ENCODE assay signal across 11 mouse cellular contexts in the genomic region with DNA sequence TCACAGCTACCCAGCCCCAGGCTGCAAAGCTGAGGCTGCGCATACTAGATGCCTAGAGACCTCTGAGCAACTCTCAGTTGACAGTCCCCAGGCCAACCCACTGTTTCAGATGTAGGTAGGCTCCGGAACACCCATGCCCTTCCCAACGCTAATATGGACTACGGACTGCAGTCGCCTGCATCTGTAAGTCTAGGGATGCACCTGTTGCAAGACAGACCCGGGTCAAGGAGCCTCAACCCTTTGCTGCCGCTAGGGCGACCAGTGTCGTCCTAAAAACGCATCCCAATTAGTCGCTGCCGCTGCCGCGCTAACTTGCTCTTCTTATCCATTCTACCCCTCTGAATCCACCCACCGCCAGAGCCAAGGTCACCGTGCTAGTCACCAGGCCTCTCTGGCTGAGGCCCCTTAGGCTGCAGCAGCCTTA. TPM values are rescaled to one million over a fixed set of nuclear protein-coding genes. Genes with fewer than 3 reads are reported as not detected.
DNase-seq lines count a peak whose midpoint lies in the region; ATAC-seq lines count a peak whose summit lies in the region.
"Had no signal": no experiment of that assay in that cellular context is flagged by ENCODE, and none has a peak within 500 bp of the region (broad histone marks: within the 10 kb centered on the region; RNA-seq: fewer than 3 reads in every experiment).

No protein-coding gene starts in this region.

- 2% methylated on average over 16 of the region's 16 CpGs for WGBS in heart, embryonic 15.5 days
- WGBS in hindbrain, embryonic 14.5 days = 2% methylated on average over 16 of the region's 16 CpGs

- H3K9ac ChIP-seq in heart, embryonic 15.5 days = no peak overlapping the region
- no peak overlapping the region for H3K9ac ChIP-seq in hindbrain, embryonic 14.5 days

- no peak overlapping the region for H3K4me3 ChIP-seq in heart, embryonic 15.5 days
- H3K4me3 ChIP-seq in hindbrain, embryonic 14.5 days (replicated peaks; ENCODE audit: low read length) = peak overlapping the region; percentile 8; the same call in 1 of the 2 replicates

- no peak for DNase-seq in heart, postnatal 10 days
- peak; percentile 61 for DNase-seq in R1 (ENCODE audit: low read depth, low spot score)
- DNase-seq in hindbrain, embryonic 14.5 days (ENCODE audit: low spot score) = no peak
- peak; percentile 69 for DNase-seq in neural tube, embryonic 10.5 days (ENCODE audit: extremely low spot score, low spot score)
- DNase-seq in gastrocnemius, postnatal 14 days = no peak
- no peak for DNase-seq in frontal cortex, adult 2 months (ENCODE audit: extremely low spot score in 1 of 2, low spot score in 1 of 2)
- DNase-seq in kidney, postnatal 36 days = no peak
- DNase-seq: kidney, adult 11 months had no signal

- H3K27me3 ChIP-seq in heart, embryonic 15.5 days = peaks cover 85% of the 10 kb centered on the region
- peaks cover 97% of the 10 kb centered on the region for H3K27me3 ChIP-seq in hindbrain, embryonic 14.5 days (ENCODE audit: control insufficient read depth, insufficient read depth, low read length)

- no peak for ATAC-seq in heart, embryonic 15.5 days (replicated peaks; ENCODE audit: insufficient number of reproducible peaks, insufficient read depth, low FRiP score, low read depth)
- no peak; the same call in 1 of the 2 replicates for ATAC-seq in hindbrain, embryonic 14.5 days (ENCODE audit: low FRiP score)

- no peaks in the 10 kb centered on the region for H3K9me3 ChIP-seq in heart, embryonic 15.5 days (replicated peaks)
- H3K9me3 ChIP-seq in hindbrain, embryonic 14.5 days (ENCODE audit: control insufficient read depth, low read length) = no peaks in the 10 kb centered on the region

- peak overlapping the region; percentile 20 for H3K4me2 ChIP-seq in heart, embryonic 15.5 days
- H3K4me2 ChIP-seq in hindbrain, embryonic 14.5 days (replicated peaks) = peak overlapping the region; percentile 29

- H3K36me3 ChIP-seq in heart, embryonic 15.5 days = no peaks in the 10 kb centered on the region
- no peaks in the 10 kb centered on the region for H3K36me3 ChIP-seq in hindbrain, embryonic 14.5 days (replicated peaks; ENCODE audit: control insufficient read depth, insufficient read depth)

- intact Hi-C loops in heart, postnatal 10 days (cut with DNase I) = no loop called here
- intact Hi-C loops in gastrocnemius, postnatal 14 days (cut with DNase I; ENCODE audit: low total_unique reads) = no loop called here

- no peak overlapping the region for H3K27ac ChIP-seq in heart, embryonic 15.5 days
- no peak overlapping the region for H3K27ac ChIP-seq in hindbrain, embryonic 14.5 days

- H3K4me1 ChIP-seq in heart, embryonic 15.5 days (replicated peaks) = peaks cover 16% of the 10 kb centered on the region
- no peaks in the 10 kb centered on the region; the same call in 1 of the 2 replicates for H3K4me1 ChIP-seq in hindbrain, embryonic 14.5 days (replicated peaks; ENCODE audit: control insufficient read depth, insufficient read depth, low read length)

RNA-seq across cellular contexts. Expression of a gene that starts 3.4 kb away (rescaled TPM):
- not detected in 2 replicates for polyA plus RNA-seq in heart, embryonic 15.5 days (2015; fragmentation: Nextera tagmentation; extraction: Ambion mirVana)
- not detected for total RNA-seq in heart, postnatal 10 days (2021)
- 9.2 and 11.1 TPM in 2 replicates for polyA plus RNA-seq in hindbrain, embryonic 14.5 days (2014; fragmentation: Nextera tagmentation; extraction: Ambion mirVana)
- not detected for total RNA-seq in gastrocnemius, postnatal 14 days (2021)
- polyA plus RNA-seq in frontal cortex, adult 2 months (2012; rRNA removed) = not detected in 2 replicates
- total RNA-seq: MEL had no signal
- polyA plus RNA-seq: limb, embryonic 14.5 days had no signal

Comparison
In these comparisons a context has a peak if more than half of its experiments do, and no peak if none do; other contexts are left out.
1. DNase-seq: peak in R1 (single experiment) and neural tube, embryonic 10.5 days (single experiment); none in heart, postnatal 10 days (0 of 2), hindbrain, embryonic 14.5 days (single experiment), gastrocnemius, postnatal 14 days (single experiment), frontal cortex, adult 2 months (0 of 2) and kidney, postnatal 36 days (0 of 2).
2. RNA of a gene that starts 3.4 kb away (polyA plus RNA-seq): 9.2 to 11.1 TPM in hindbrain, embryonic 14.5 days; not detected in heart, embryonic 15.5 days and not detected in frontal cortex, adult 2 months; every median in the first group is over 10 times any median in the second.